Mouse (Mus musculus): ENCODE measurements around the gene Ust. TPM values are rescaled to one million over a fixed set of nuclear protein-coding genes. Genes with fewer than 3 reads are reported as not detected.
A peak's percentile ranks its signal among the peaks of the same experiment; 100 is the strongest.

Ust gene
- total and polyA plus RNA-seq, 3 experiments = not detected

GRCm38 (mm10) chr10:8181596-8182185, 336.9 kb downstream of the Ust start:
- peaks cover 3 to 12% of the 10 kb centered on the region in 2 experiments for H3K4me1 ChIP-seq (ENCODE audit: control insufficient read depth in 1 of 2, insufficient read depth in 2 of 2)
- H3K27me3 ChIP-seq (replicated peaks) = no peaks in the 10 kb centered on the region
- DNase-seq (ENCODE audit: extremely low read depth) = peak; percentile 12
- H3K9me3 ChIP-seq (replicated peaks; ENCODE audit: low read length) = no peaks in the 10 kb centered on the region
- in situ Hi-C loops (cut with MboI; ENCODE audit: low pct_ligation_motif_present, low pct_unique_long_range_greater_than_20kb, low sequenced_read_pairs) = no loop called here
- no peak overlapping the region for H3K4me3 ChIP-seq (replicated peaks in 1 of 3; ENCODE audit: low read depth in 2 of 3, low read length in 2 of 3, poor library complexity in 1 of 3)
- H3K9ac ChIP-seq (ENCODE audit: insufficient read depth, low read depth) = no peak overlapping the region
- H3K4me2 ChIP-seq (ENCODE audit: insufficient read depth, low read depth, poor library complexity, severe bottlenecking) = no peak overlapping the region
- H3K27ac ChIP-seq (ENCODE audit: insufficient read depth, low read depth) = no peak overlapping the region
- TF ChIP-seq EP300 (IDR thresholded peaks at IDR 0.05; ENCODE audit: low read length) = 0 out of 2 replicates have a peak, but pooled peaks have one; percentile 12
- TF ChIP-seq CTCF (conservative IDR thresholded peaks at IDR 0.05 in 1 of 2, IDR thresholded peaks at IDR 0.05 in 1 of 2; ENCODE audit: low read depth in 2 of 2, low read length in 2 of 2) = no peak
- H3K36me3 ChIP-seq (replicated peaks in 1 of 2; ENCODE audit: control insufficient read depth in 1 of 2, insufficient read depth in 1 of 2, low read length in 1 of 2) = no peaks in the 10 kb centered on the region
- dilution Hi-C loops (cut with MboI; ENCODE audit: extremely low pct_ligation_motif_present, extremely low pct_unique_long_range_greater_than_20kb, low sequenced_read_pairs) = no loop called here
- no peaks in the 10 kb centered on the region for H3K79me2 ChIP-seq (replicated peaks; ENCODE audit: control insufficient read depth, extremely low read depth, insufficient read depth, poor library complexity, severe bottlenecking)

- no peak overlapping the region for H3K4me3 ChIP-seq (replicated peaks in 1 of 3; ENCODE audit: low read depth in 2 of 3, low read length in 2 of 3, poor library complexity in 1 of 3)
- DNase-seq (ENCODE audit: extremely low read depth) = no peak
- H3K9me3 ChIP-seq (replicated peaks; ENCODE audit: low read length) = no peaks in the 10 kb centered on the region
- dilution Hi-C loops (cut with MboI; ENCODE audit: extremely low pct_ligation_motif_present, extremely low pct_unique_long_range_greater_than_20kb, low sequenced_read_pairs) = no loop called here
- TF ChIP-seq CTCF (conservative IDR thresholded peaks at IDR 0.05 in 1 of 2, IDR thresholded peaks at IDR 0.05 in 1 of 2; ENCODE audit: low read depth in 2 of 2, low read length in 2 of 2) = peak; percentile 24 to 46; a peak in 2 of 4 replicates
- TF ChIP-seq RAD21 (IDR thresholded peaks at IDR 0.05; ENCODE audit: low read depth, low read length) = peak; percentile 2
- no peak for TF ChIP-seq EP300 (IDR thresholded peaks at IDR 0.05; ENCODE audit: low read length)
- no peak overlapping the region for H3K27ac ChIP-seq (ENCODE audit: insufficient read depth, low read depth)
- H3K9ac ChIP-seq (ENCODE audit: insufficient read depth, low read depth) = no peak overlapping the region
- peaks cover 3 to 12% of the 10 kb centered on the region in 2 experiments for H3K4me1 ChIP-seq (ENCODE audit: control insufficient read depth in 1 of 2, insufficient read depth in 2 of 2)
- in situ Hi-C loops (cut with MboI; ENCODE audit: low pct_ligation_motif_present, low pct_unique_long_range_greater_than_20kb, low sequenced_read_pairs) = no loop called here
- H3K36me3 ChIP-seq (replicated peaks in 1 of 2; ENCODE audit: control insufficient read depth in 1 of 2, insufficient read depth in 1 of 2, low read length in 1 of 2) = no peaks in the 10 kb centered on the region
- no peaks in the 10 kb centered on the region for H3K27me3 ChIP-seq (replicated peaks)
- H3K79me2 ChIP-seq (replicated peaks; ENCODE audit: control insufficient read depth, extremely low read depth, insufficient read depth, poor library complexity, severe bottlenecking) = no peaks in the 10 kb centered on the region
- no peak overlapping the region for H3K4me2 ChIP-seq (ENCODE audit: insufficient read depth, low read depth, poor library complexity, severe bottlenecking)
Measured at GRCm38 (mm10) chr10:8177618-8178017, 341.0 kb downstream of the Ust start.

- H3K36me3 ChIP-seq (replicated peaks in 1 of 2; ENCODE audit: control insufficient read depth in 1 of 2, insufficient read depth in 1 of 2, low read length in 1 of 2) = no peaks in the 10 kb centered on the region
- in situ Hi-C loops (cut with MboI; ENCODE audit: low pct_ligation_motif_present, low pct_unique_long_range_greater_than_20kb, low sequenced_read_pairs) = no loop called here
- no peak overlapping the region for H3K4me3 ChIP-seq (replicated peaks in 1 of 3; ENCODE audit: low read depth in 2 of 3, low read length in 2 of 3, poor library complexity in 1 of 3)
- TF ChIP-seq USF1 (IDR thresholded peaks at IDR 0.05; ENCODE audit: low read depth, low read length) (no peak), NRF1 (IDR thresholded peaks at IDR 0.05; ENCODE audit: low read depth, low read length) (no peak), POLR2AphosphoS2 (IDR thresholded peaks at IDR 0.05; ENCODE audit: low read depth, low read length) (no peak), PAX5 (IDR thresholded peaks at IDR 0.05; ENCODE audit: low read length) (no peak)
- dilution Hi-C loops (cut with MboI; ENCODE audit: extremely low pct_ligation_motif_present, extremely low pct_unique_long_range_greater_than_20kb, low sequenced_read_pairs) = no loop called here
- H3K4me1 ChIP-seq (ENCODE audit: control insufficient read depth in 1 of 2, insufficient read depth in 2 of 2) = peaks cover 0 to 3% of the 10 kb centered on the region in 2 experiments; a peak in 3 of 4 replicates
- H3K27ac ChIP-seq (ENCODE audit: insufficient read depth, low read depth) = no peak overlapping the region
- DNase-seq (ENCODE audit: extremely low read depth) = no peak
- no peak overlapping the region for H3K9ac ChIP-seq (ENCODE audit: insufficient read depth, low read depth)
- no peaks in the 10 kb centered on the region for H3K27me3 ChIP-seq (replicated peaks)
- no peaks in the 10 kb centered on the region for H3K79me2 ChIP-seq (replicated peaks; ENCODE audit: control insufficient read depth, extremely low read depth, insufficient read depth, poor library complexity, severe bottlenecking)
- no peak overlapping the region for H3K4me2 ChIP-seq (ENCODE audit: insufficient read depth, low read depth, poor library complexity, severe bottlenecking)
- no peaks in the 10 kb centered on the region for H3K9me3 ChIP-seq (replicated peaks; ENCODE audit: low read length)
Measured at GRCm38 (mm10) chr10:8176351-8177053, 342.1 kb downstream of the Ust start.

Data from CH12.LX (cell line).